Mouse (Mus musculus): Measurements from ENCODE around the gene Ano10.

Ano10 gene

GRCm38 (mm10) chr9:122293865-122294241, 370 bp downstream of the Ano10 start:
- DNase-seq (ENCODE audit: extremely low read depth, low read depth, low spot score), result no peak

DNA sequence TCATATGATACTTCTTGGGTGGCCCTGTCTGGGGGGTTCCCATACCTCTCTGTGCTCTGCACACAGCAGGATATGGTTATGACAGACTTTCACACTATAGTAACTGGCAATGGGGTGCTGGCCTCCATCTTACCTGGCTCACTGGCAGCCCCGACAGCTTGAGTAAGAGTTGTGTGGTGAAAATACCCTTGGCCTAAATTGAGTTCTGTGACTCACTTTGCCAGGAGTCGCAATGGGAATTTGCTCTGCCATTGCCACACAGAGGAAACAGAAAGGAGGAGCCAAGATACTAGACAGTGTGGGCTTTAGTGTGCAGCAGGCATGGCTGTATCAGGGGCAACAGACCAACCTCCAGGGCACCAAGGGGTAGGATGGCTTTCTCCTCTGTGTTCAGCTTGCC, 4.0 kb downstream of the Ano10 start:
- no peak for DNase-seq (ENCODE audit: extremely low read depth, low read depth, low spot score)

DNA sequence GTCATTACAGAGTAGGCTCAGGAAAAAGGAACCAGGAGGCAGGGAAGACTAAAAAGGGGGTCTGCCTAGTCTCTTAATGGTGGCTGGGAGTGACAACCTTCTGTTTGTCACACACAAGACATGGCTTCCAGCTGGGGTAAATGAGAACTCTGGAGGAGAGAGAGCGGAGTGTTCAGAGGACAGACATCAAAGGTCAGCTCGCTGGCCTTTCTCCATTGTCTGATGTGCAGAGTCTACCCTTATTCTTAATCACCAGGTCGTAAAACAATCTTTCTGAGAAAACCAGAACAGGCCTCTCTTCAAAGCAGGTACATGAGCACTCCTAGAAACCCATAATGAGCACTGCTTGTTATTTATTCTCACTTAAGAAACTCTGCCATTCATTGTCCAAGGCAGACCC, 5.8 kb downstream of the Ano10 start:
- DNase-seq (ENCODE audit: extremely low read depth, low read depth, low spot score), result no peak

- DNase-seq (ENCODE audit: extremely low read depth, low read depth, low spot score), result no peak
These were observed 6.7 kb downstream of the Ano10 start for GRCm38 (mm10) chr9:122287526-122287925.

- DNase-seq (ENCODE audit: extremely low read depth, low read depth, low spot score), result no peak
These were observed 8.4 kb downstream of the Ano10 start for GRCm38 (mm10) chr9:122285833-122286310.

DNA sequence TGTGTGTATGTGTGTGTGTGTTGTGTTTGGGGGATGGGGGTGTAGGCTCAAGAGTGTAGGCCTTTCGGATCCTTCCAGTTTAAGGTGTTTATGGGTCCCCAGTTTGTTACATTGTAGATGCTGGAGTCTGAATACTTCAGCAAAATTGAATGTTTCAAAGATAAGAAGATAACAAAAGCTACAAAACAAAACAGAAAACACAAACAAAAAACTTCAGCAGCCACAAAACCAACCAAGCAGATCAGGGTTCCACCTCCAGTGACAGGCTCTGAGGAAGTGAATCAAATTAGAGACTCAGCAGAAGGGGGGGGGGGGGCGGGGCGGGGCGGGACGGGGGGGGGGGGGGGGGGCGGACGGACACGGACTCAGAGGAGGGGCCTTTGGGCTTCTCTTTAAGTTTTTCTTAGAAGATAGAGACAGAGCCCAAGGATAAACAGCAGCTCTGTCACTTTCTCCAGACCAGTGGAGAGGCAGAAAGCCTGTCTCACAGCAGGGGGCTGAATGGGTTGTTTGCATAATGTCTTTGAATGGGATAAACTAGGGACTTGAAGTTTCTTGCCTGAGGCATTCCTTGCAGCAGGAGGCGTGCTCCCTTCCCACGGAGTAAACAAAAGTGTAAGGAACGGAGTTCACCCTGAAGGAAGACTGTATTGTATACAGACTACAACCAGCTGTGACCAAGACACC, 8.9 kb downstream of the Ano10 start:
- DNase-seq (ENCODE audit: extremely low read depth, low read depth, low spot score), result no peak

- no peak for DNase-seq (ENCODE audit: extremely low read depth, low read depth, low spot score)
These were observed 9.5 kb downstream of the Ano10 start for GRCm38 (mm10) chr9:122284696-122285095.

- peak; percentile 51 for DNase-seq (ENCODE audit: extremely low read depth, low read depth, low spot score)
These were observed 13.2 kb downstream of the Ano10 start for GRCm38 (mm10) chr9:122281004-122281403.

DNA sequence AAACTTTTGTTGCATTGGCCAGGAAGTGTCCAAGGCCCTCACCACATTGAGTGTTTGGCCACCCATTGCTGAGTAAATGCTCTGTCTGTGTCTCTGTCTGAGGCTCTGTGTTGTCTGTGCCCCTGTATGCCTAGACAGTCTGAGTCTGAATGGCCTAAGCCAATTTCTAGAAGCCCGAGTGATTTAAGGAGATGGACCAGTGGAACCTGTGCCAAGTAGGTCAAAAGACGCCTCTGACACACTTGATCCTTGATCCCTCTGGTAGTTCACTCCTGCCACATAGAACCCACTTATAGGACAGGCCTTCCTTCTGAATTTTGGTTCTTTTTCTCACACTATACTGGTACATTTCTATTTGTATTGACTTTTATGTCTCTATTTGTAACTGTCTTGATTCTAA, 17.6 kb downstream of the Ano10 start:
- DNase-seq (ENCODE audit: extremely low read depth, low read depth, low spot score), result no peak

GRCm38 (mm10) chr9:122276134-122276533, 18.1 kb downstream of the Ano10 start:
- no peak for DNase-seq (ENCODE audit: extremely low read depth, low read depth, low spot score)

DNA sequence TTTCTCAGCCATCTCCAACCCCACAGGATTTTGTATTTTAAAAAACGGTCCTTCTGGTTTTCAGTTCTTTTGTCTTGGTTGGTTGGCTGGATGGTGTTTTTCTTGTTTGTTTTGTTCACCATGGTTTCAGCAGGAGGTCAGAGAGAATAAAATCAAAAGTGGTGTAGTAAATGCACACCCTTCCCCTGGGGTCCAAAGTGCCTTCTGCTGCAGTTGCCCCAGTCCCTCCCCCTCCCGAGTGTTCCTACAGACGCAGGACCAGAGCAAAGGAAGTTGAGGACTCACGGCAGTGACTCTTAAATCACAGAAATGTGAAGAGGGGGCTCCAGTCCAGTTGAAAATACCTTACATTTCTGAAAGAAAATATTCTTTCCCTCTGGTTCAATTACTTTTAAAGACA, 19.9 kb downstream of the Ano10 start:
- no peak for DNase-seq (ENCODE audit: extremely low read depth, low read depth, low spot score)

- DNase-seq (ENCODE audit: extremely low read depth, low read depth, low spot score), result no peak
These were observed 20.3 kb downstream of the Ano10 start for GRCm38 (mm10) chr9:122273879-122274278.

- no peak for DNase-seq (ENCODE audit: extremely low read depth, low read depth, low spot score)
These were observed 22.4 kb downstream of the Ano10 start for GRCm38 (mm10) chr9:122271866-122272265.

- DNase-seq (ENCODE audit: extremely low read depth, low read depth, low spot score), result no peak
These were observed 22.9 kb downstream of the Ano10 start for GRCm38 (mm10) chr9:122271318-122271717.

GRCm38 (mm10) chr9:122270913-122271312, 23.3 kb downstream of the Ano10 start:
- DNase-seq (ENCODE audit: extremely low read depth, low read depth, low spot score), result no peak

DNA sequence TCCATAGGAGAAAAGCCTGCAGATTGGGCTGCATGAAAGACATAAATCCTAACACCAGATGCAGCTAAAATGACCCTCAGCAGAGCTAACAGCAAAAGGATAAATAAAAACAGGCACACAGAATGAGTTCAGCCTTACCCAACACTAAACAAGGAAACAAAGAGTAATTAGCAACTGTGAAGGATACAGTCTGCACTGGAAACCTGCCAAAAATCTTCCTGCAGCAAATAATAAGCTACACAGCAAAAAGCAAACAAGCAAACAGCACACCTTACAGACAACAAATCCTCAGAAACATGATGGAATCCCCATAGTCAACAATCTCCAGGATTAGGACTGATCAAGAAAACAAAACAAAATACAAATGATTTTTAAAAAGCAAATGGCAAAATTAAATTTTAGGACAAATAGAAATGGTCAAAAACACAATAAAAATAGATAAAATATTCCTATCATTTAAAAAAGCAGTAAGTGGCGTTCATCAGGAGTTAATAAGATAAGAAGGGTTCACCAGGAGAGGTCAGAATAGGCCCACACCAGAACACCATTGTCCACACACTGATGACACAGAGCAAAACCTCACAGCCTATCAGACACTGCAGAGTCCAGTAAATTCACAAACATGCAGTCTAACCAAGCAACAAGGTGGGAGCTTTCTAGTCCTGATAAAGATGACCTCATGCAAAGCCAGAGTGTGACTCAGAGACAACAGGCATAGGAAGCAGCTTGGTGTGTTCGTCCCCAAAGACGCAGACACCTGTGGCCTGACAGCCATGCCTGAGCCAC, 24.8 kb downstream of the Ano10 start:
- DNase-seq (ENCODE audit: extremely low read depth, low read depth, low spot score), result no peak

- DNase-seq (ENCODE audit: extremely low read depth, low read depth, low spot score), result no peak
These were observed 28.6 kb downstream of the Ano10 start for GRCm38 (mm10) chr9:122265526-122266210.

GRCm38 (mm10) chr9:122263140-122263539, 31.1 kb downstream of the Ano10 start:
- no peak for DNase-seq (ENCODE audit: extremely low read depth, low read depth, low spot score)

DNA sequence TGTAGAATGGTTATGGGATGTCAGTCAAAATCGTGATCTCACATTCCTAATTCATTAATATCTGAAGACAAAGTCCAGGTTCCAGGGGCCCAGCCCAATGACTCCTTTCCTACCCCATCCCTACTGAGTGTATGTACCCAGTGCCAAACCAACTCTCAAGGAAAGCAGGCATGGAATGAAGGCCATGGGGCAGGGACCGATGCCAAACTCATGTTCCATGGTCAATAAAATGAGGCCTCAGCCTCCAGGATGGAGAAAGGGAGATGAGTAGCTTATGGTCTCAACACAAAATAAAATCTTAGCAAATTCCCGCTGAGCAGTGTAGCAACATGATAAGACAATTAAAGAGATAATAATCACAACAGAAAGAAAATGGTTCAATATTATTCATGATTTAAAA, 39.8 kb downstream of the Ano10 start:
- no peak for DNase-seq (ENCODE audit: extremely low read depth, low read depth, low spot score)

DNA sequence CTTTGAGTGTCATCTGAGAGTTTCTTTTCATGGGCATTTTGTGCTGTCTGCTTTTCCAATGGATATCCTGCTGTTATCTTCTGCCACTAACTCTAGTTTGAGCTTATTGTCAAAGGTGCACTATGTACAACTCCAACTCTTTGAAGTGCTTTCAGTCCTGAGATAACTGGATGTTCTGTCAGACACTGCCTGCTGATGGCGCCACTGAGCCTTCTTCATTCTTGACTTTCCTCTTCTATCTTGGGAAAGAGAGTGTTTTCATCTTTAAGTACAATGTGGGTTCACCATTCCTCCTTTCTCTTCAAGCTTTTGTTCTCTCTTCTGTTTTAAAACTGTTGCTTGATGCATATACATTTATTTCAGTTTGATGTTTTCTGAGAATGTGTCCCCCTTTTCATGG, 42.1 kb downstream of the Ano10 start:
- no peak for DNase-seq (ENCODE audit: extremely low read depth, low read depth, low spot score)

- DNase-seq (ENCODE audit: extremely low read depth, low read depth, low spot score), result no peak
These were observed 46.1 kb downstream of the Ano10 start for GRCm38 (mm10) chr9:122248168-122248567.
